Mouse (Mus musculus) thymus, adult 18-20 months (tissue): ENCODE measurements around the gene Cyba.

Experiments used
- DNase-seq, 2 experiments: peaks; one replicate each; pipeline ENCODE4 v3.0.0; 2022; ENCODE audit warnings: mixed read lengths in 2 of 2

Gene Cyba

GRCm38 (mm10) chr8:122421376-122422070 lies 11.2 kb downstream of the Cyba start, which contains the start of gene Il17c:
Gene Il17c, plus strand, starts transcription at chr8:122422020.
- no peak for DNase-seq

GRCm38 (mm10) chr8:122419881-122420555 lies 12.7 kb downstream of the Cyba start:
- no peak for DNase-seq

GRCm38 (mm10) chr8:122415554-122415953 lies 17.2 kb downstream of the Cyba start:
- no peak for DNase-seq

GRCm38 (mm10) chr8:122414311-122414710 lies 18.4 kb downstream of the Cyba start:
- no peak for DNase-seq

- no peak for DNase-seq
Observed at GRCm38 (mm10) chr8:122407678-122408077, 25.1 kb downstream of the Cyba start.

- no peak for DNase-seq
Observed at GRCm38 (mm10) chr8:122405146-122405805, 27.5 kb downstream of the Cyba start.

GRCm38 (mm10) chr8:122398186-122398585 lies 34.5 kb downstream of the Cyba start:
- DNase-seq = no peak

- DNase-seq = no peak
Observed at GRCm38 (mm10) chr8:122395291-122395690, 37.4 kb downstream of the Cyba start.

- no peak for DNase-seq
Observed at GRCm38 (mm10) chr8:122393717-122394116, 39.0 kb downstream of the Cyba start.

GRCm38 (mm10) chr8:122390758-122391157 lies 42.0 kb downstream of the Cyba start:
- DNase-seq = no peak

GRCm38 (mm10) chr8:122389357-122389756 lies 43.4 kb downstream of the Cyba start:
- DNase-seq = no peak

- no peak for DNase-seq
Observed at GRCm38 (mm10) chr8:122383039-122383438, 49.7 kb downstream of the Cyba start.

GRCm38 (mm10) chr8:122376365-122377231 lies 56.1 kb downstream of the Cyba start, which contains the start of gene Zc3h18:
Gene Zc3h18, plus strand, starts transcription at chr8:122376609.
- DNase-seq = peak; percentile 97 to 99

- no peak for DNase-seq
Observed at GRCm38 (mm10) chr8:122375751-122376364, 56.9 kb downstream of the Cyba start.

- DNase-seq = no peak
Observed at GRCm38 (mm10) chr8:122375320-122375719, 57.4 kb downstream of the Cyba start.
